Mouse (Mus musculus): ENCODE results near the gene Obscn. TPM values are rescaled to one million over a fixed set of nuclear protein-coding genes. Genes with fewer than 3 reads are reported as not detected.

Gene Obscn
- total and polyA plus RNA-seq, 3 experiments: 0.08 to 0.54 TPM; not detected in 1

GRCm38 (mm10) chr11:58948542-58949479 is 187.4 kb downstream of the Obscn start, which contains the start of gene Hist3h2ba:
Gene Hist3h2ba, plus strand, starts transcription at chr11:58948920.
- H3K4me3 ChIP-seq (ENCODE audit: control insufficient read depth in 1 of 2, insufficient read depth in 1 of 2, low read depth in 2 of 2, low read length in 2 of 2): peak within 1 kb of the TSS; percentile 30 to 46; a peak in 3 of 4 replicates
- TF ChIP-seq NRF1 (IDR thresholded peaks at IDR 0.05; ENCODE audit: insufficient read depth, low read depth, low read length, poor library complexity, severe bottlenecking): no peak
- TF ChIP-seq ZKSCAN1 (IDR thresholded peaks at IDR 0.05; ENCODE audit: low read depth, low read length): no peak
- TF ChIP-seq MYB (IDR thresholded peaks at IDR 0.05; ENCODE audit: low read depth, low read length): no peak
- no peak for TF ChIP-seq TCF12 (IDR thresholded peaks at IDR 0.05; ENCODE audit: low read depth, low read length)
- no peak for TF ChIP-seq ZC3H11A (IDR thresholded peaks at IDR 0.05; ENCODE audit: low read depth, low read length)
- no peak for TF ChIP-seq ZNF384 (IDR thresholded peaks at IDR 0.05; ENCODE audit: low read depth, low read length)
- TF ChIP-seq HCFC1 (IDR thresholded peaks at IDR 0.05; ENCODE audit: low read depth, low read length): no peak
- TF ChIP-seq MAZ (IDR thresholded peaks at IDR 0.05; ENCODE audit: low read depth, low read length): no peak
- TF ChIP-seq POLR2A (IDR thresholded peaks at IDR 0.05; ENCODE audit: control insufficient read depth in 1 of 2, insufficient read depth in 1 of 2, low read depth in 1 of 2, low read length in 2 of 2, poor library complexity in 1 of 2): peak in 1 of 2 experiments; percentile 42; a peak in 1 of 4 replicates
- TF ChIP-seq POLR2AphosphoS2 (IDR thresholded peaks at IDR 0.05; ENCODE audit: low read length): no peak
- TF ChIP-seq MEF2A (IDR thresholded peaks at IDR 0.05; ENCODE audit: extremely low read depth, insufficient replicate concordance, low read depth, low read length, poor library complexity, severe bottlenecking): no peak
- TF ChIP-seq SMC3 (IDR thresholded peaks at IDR 0.05; ENCODE audit: low read depth, low read length): no peak
- TF ChIP-seq BHLHE40 (IDR thresholded peaks at IDR 0.05; ENCODE audit: borderline replicate concordance, low read depth, low read length): no peak
- TF ChIP-seq TBP (IDR thresholded peaks at IDR 0.05; ENCODE audit: low read depth, low read length): peak; percentile 85
- TF ChIP-seq CHD1 (IDR thresholded peaks at IDR 0.05; ENCODE audit: low read depth, low read length): no peak
- no peak for TF ChIP-seq EP300 (IDR thresholded peaks at IDR 0.05; ENCODE audit: low read depth in 1 of 2, low read length in 2 of 2)
- no peak for TF ChIP-seq KAT2A (conservative IDR thresholded peaks at IDR 0.05; ENCODE audit: low read depth, low read length)
- no peak for TF ChIP-seq USF1 (IDR thresholded peaks at IDR 0.05; ENCODE audit: low read depth, low read length)
- no peak for TF ChIP-seq ELF1 (IDR thresholded peaks at IDR 0.05; ENCODE audit: low read depth, low read length)
- TF ChIP-seq POLR2AphosphoS5 (IDR thresholded peaks at IDR 0.05; ENCODE audit: borderline replicate concordance, low read depth, low read length): no peak
- TF ChIP-seq GABPA (IDR thresholded peaks at IDR 0.05; ENCODE audit: low read depth, low read length): no peak
- TF ChIP-seq E2F4 (IDR thresholded peaks at IDR 0.05; ENCODE audit: borderline replicate concordance, low read depth, low read length): no peak
- no peak for TF ChIP-seq ETS1 (IDR thresholded peaks at IDR 0.05; ENCODE audit: low read depth, low read length)
- TF ChIP-seq UBTF (IDR thresholded peaks at IDR 0.05; ENCODE audit: borderline replicate concordance, insufficient read depth, low read depth, low read length): no peak
- no peak for TF ChIP-seq TAL1 (IDR thresholded peaks at IDR 0.05; ENCODE audit: low read length)
- TF ChIP-seq USF2 (IDR thresholded peaks at IDR 0.05; ENCODE audit: borderline replicate concordance in 1 of 2, insufficient read depth in 1 of 2, low read depth in 1 of 2, low read length in 2 of 2): no peak
- TF ChIP-seq MAX (IDR thresholded peaks at IDR 0.05; ENCODE audit: low read length): no peak
- no peak for TF ChIP-seq SIN3A (IDR thresholded peaks at IDR 0.05; ENCODE audit: low read length)
- 0 out of 2 replicates have a peak, but pooled peaks have one; percentile 16 for TF ChIP-seq GATA1 (IDR thresholded peaks at IDR 0.05; ENCODE audit: low read depth, low read length)
- no peak for TF ChIP-seq MXI1 (IDR thresholded peaks at IDR 0.05; ENCODE audit: low read depth, low read length)
- no peak for TF ChIP-seq CHD2 (IDR thresholded peaks at IDR 0.05; ENCODE audit: low read length)
- TF ChIP-seq CTCF (IDR thresholded peaks at IDR 0.05 in 2 of 3, conservative IDR thresholded peaks at IDR 0.05 in 1 of 3; ENCODE audit: control insufficient read depth in 1 of 3, insufficient read depth in 1 of 3, low read depth in 2 of 3, low read length in 3 of 3, poor library complexity in 1 of 3, severe bottlenecking in 1 of 3): 0 out of 6 replicates have a peak, but pooled peaks of 1 of the 3 experiments have one; percentile 1
- 0 out of 2 replicates have a peak, but pooled peaks have one; percentile 0 for TF ChIP-seq ZMIZ1 (IDR thresholded peaks at IDR 0.05; ENCODE audit: low read depth, low read length)
- TF ChIP-seq RCOR1 (IDR thresholded peaks at IDR 0.05; ENCODE audit: low read depth, low read length): no peak
- no peak for TF ChIP-seq MYC (IDR thresholded peaks at IDR 0.05; ENCODE audit: low read depth, low read length)

More at GRCm38 (mm10) chr11:58948542-58949479, 187.4 kb downstream of the Obscn start, which contains the start of gene Hist3h2ba:
- DNase-seq (ENCODE audit: low read depth, low spot score): peak; percentile 81
- H3K79me2 ChIP-seq (ENCODE audit: control insufficient read depth, insufficient read depth, low read length, poor library complexity): no peaks in the 10 kb centered on the region; the same call in 1 of the 2 replicates
- peaks cover 0 to 5% of the 10 kb centered on the region in 2 experiments; a peak in 2 of 4 replicates for H3K36me3 ChIP-seq (ENCODE audit: control insufficient read depth in 1 of 2, insufficient read depth in 2 of 2, low read length in 2 of 2)
- H3K27me3 ChIP-seq (ENCODE audit: control insufficient read depth in 1 of 2, insufficient read depth in 2 of 2, low read length in 2 of 2): peaks cover 4 to 9% of the 10 kb centered on the region in 2 experiments
- peak within 1 kb of the TSS; percentile 51 for H3K27ac ChIP-seq (ENCODE audit: control insufficient read depth, low read depth, low read length)
- no peaks in the 10 kb centered on the region for H3K9me3 ChIP-seq (replicated peaks; ENCODE audit: insufficient read depth, low read length)
- peaks cover 0 to 11% of the 10 kb centered on the region in 2 experiments; a peak in 1 of 4 replicates for H3K4me1 ChIP-seq (ENCODE audit: control insufficient read depth in 1 of 2, insufficient read depth in 2 of 2, low read length in 2 of 2)
- peak within 1 kb of the TSS; percentile 59 for H3K9ac ChIP-seq (ENCODE audit: control insufficient read depth, low read depth, low read length, poor library complexity, severe bottlenecking)

Measured in MEL (cell line).